Mouse (Mus musculus) spleen, adult 2 months (tissue): Measurements from ENCODE around the gene Llph. TPM values are rescaled to one million over a fixed set of nuclear protein-coding genes. Genes with fewer than 3 reads are reported as not detected.
A peak's percentile ranks its signal among the peaks of the same experiment; 100 is the strongest.

Experiments
- DNase-seq, 2 experiments: peaks; one replicate each; pipeline versions ENCODE4 v3.0.0 to v3.0.0-alpha.2; 2012 to 2021; ENCODE audit warnings: low spot score in 2 of 2, low read depth in 1 of 2
- H3K27ac ChIP-seq: fragments of 200-500 bp; 2 replicates; pipeline ENCODE4 v1.5.1; 2012; ENCODE audit warnings: low read length, inconsistent platforms; ENCODE audit not compliant: insufficient read depth
- H3K27me3 ChIP-seq: fragments of 200-500 bp; 2 replicates; pipeline ENCODE4 v1.6.1; 2012; ENCODE audit warnings: mild to moderate bottlenecking, moderate library complexity, low read length, inconsistent platforms; ENCODE audit not compliant: control insufficient read depth, insufficient read depth
- H3K36me3 ChIP-seq: fragments of 200-500 bp; 2 replicates; pipeline ENCODE4 v1.6.1; 2012; ENCODE audit warnings: mild to moderate bottlenecking, low read length, inconsistent platforms; ENCODE audit not compliant: control insufficient read depth, insufficient read depth
- H3K4me1 ChIP-seq: fragments of 200-500 bp; 2 replicates; pipeline ENCODE4 v1.6.1; 2011; ENCODE audit warnings: inconsistent platforms; ENCODE audit not compliant: control insufficient read depth, insufficient read depth, insufficient read length
- H3K4me3 ChIP-seq: fragments of 200-500 bp; 2 replicates; pipeline ENCODE4 v1.5.1; 2011; ENCODE audit warnings: mild to moderate bottlenecking, inconsistent platforms; ENCODE audit not compliant: insufficient read depth, insufficient read length; ENCODE audit errors: extremely low read depth
- CTCF ChIP-seq: fragments of 200-500 bp; IDR thresholded peaks from 2 replicates; pipeline ENCODE4 v1.5.1; 2011; ENCODE audit warnings: mild to moderate bottlenecking, inconsistent platforms; ENCODE audit not compliant: insufficient read depth, insufficient read length, insufficient replicate concordance; ENCODE audit errors: extremely low read depth
- POLR2A ChIP-seq: fragments of 200-500 bp; IDR thresholded peaks from 2 replicates; pipeline ENCODE4 v1.6.1; 2011; ENCODE audit warnings: low read depth, low read length, inconsistent platforms
- WGBS: fragments of 180-500 bp; shearing (Covaris S2); methylation state at CpG from one replicate; pipeline ENCODE4 v1.1.7; 2018; 5-methylcytosine and 5-hydroxymethylcytosine counted together
- polyA plus RNA-seq: library from polyadenylated mRNA; depleted of rRNA; stranded (reverse); fragments of >200 nt; gene quantifications from 2 replicates; pipeline ENCODE4 v1.2.3, GENCODE M21; 2012; rRNA removed

Gene Llph
- polyA plus RNA-seq, result 2.8 and 3.0 TPM in 2 replicates

GRCm38 (mm10) chr10:120226871-120227661, at the start of gene Llph:
Gene Llph (plus strand): TSS chr10:120227070.
- peak; percentile 68 to 84 for DNase-seq
- no peaks in the 10 kb centered on the region for H3K27me3 ChIP-seq
- H3K27ac ChIP-seq, result peak within 1 kb of the TSS; percentile 31; the same call in 1 of the 2 replicates
- WGBS, result under 1% methylated on average over 57 of the region's 57 CpGs
- TF ChIP-seq POLR2A, result peak; percentile 77; the same call in 1 of the 2 replicates
- TF ChIP-seq CTCF, result no peak
- H3K36me3 ChIP-seq, result peaks cover 14% of the 10 kb centered on the region
- H3K4me3 ChIP-seq, result peak within 1 kb of the TSS; percentile 92
- H3K4me1 ChIP-seq, result peaks cover 8% of the 10 kb centered on the region; the same call in 1 of the 2 replicates

- Histone ChIP-seq H3K36me3 (no peaks in the 10 kb centered on the region; the same call in 1 of the 2 replicates), H3K27me3 (no peaks in the 10 kb centered on the region), H3K4me3 (no peak overlapping the region), H3K4me1 (peaks cover 3% of the 10 kb centered on the region; the same call in 1 of the 2 replicates), H3K27ac (no peak overlapping the region)
- 94% methylated on average over 1 of the region's 1 CpGs for WGBS
- peak in 1 of 2 experiments; percentile 46 for DNase-seq
- TF ChIP-seq POLR2A (no peak), CTCF (peak; percentile 13; the same call in 1 of the 2 replicates)
Measured at GRCm38 (mm10) chr10:120182887-120183286, 44.0 kb upstream of the Llph start.

GRCm38 (mm10) chr10:120183342-120183741, 43.5 kb upstream of the Llph start:
- Histone ChIP-seq H3K27ac (no peak overlapping the region; the same call in 1 of the 2 replicates), H3K4me3 (no peak overlapping the region), H3K27me3 (no peaks in the 10 kb centered on the region), H3K36me3 (no peaks in the 10 kb centered on the region; the same call in 1 of the 2 replicates), H3K4me1 (peaks cover 3% of the 10 kb centered on the region; the same call in 1 of the 2 replicates)
- TF ChIP-seq POLR2A (no peak), CTCF (no peak)
- WGBS, result 14% methylated on average over 2 of the region's 2 CpGs
- no peak for DNase-seq

GRCm38 (mm10) chr10:120188513-120188912, 38.4 kb upstream of the Llph start:
- Histone ChIP-seq H3K4me3 (no peak overlapping the region), H3K36me3 (no peaks in the 10 kb centered on the region), H3K27me3 (no peaks in the 10 kb centered on the region), H3K4me1 (peaks cover 26% of the 10 kb centered on the region), H3K27ac (no peak overlapping the region)
- DNase-seq, result no peak
- TF ChIP-seq CTCF (no peak), POLR2A (no peak)
- 70% methylated on average over 2 of the region's 2 CpGs for WGBS

- WGBS, result 4% methylated on average over 11 of the region's 11 CpGs
- TF ChIP-seq CTCF, result no peak
- TF ChIP-seq POLR2A, result no peak
- peaks cover 27% of the 10 kb centered on the region for H3K4me1 ChIP-seq
- no peaks in the 10 kb centered on the region for H3K27me3 ChIP-seq
- H3K4me3 ChIP-seq, result no peak overlapping the region
- no peaks in the 10 kb centered on the region for H3K36me3 ChIP-seq
- DNase-seq, result peak in 1 of 2 experiments; percentile 27
- H3K27ac ChIP-seq, result peak overlapping the region; percentile 67; the same call in 1 of the 2 replicates
Measured at GRCm38 (mm10) chr10:120189276-120189675, 37.6 kb upstream of the Llph start.

- peaks cover 26% of the 10 kb centered on the region for H3K4me1 ChIP-seq
- TF ChIP-seq POLR2A (no peak), CTCF (no peak)
- 6% methylated on average over 6 of the region's 6 CpGs for WGBS
Measured at GRCm38 (mm10) chr10:120189782-120190181, 37.1 kb upstream of the Llph start.

More at GRCm38 (mm10) chr10:120189782-120190181, 37.1 kb upstream of the Llph start:
- DNase-seq, result no peak
- H3K27ac ChIP-seq, result peak overlapping the region; percentile 15; the same call in 1 of the 2 replicates
- no peaks in the 10 kb centered on the region for H3K36me3 ChIP-seq
- no peak overlapping the region; the same call in 1 of the 2 replicates for H3K4me3 ChIP-seq
- no peaks in the 10 kb centered on the region for H3K27me3 ChIP-seq
